In the genomic region with DNA sequence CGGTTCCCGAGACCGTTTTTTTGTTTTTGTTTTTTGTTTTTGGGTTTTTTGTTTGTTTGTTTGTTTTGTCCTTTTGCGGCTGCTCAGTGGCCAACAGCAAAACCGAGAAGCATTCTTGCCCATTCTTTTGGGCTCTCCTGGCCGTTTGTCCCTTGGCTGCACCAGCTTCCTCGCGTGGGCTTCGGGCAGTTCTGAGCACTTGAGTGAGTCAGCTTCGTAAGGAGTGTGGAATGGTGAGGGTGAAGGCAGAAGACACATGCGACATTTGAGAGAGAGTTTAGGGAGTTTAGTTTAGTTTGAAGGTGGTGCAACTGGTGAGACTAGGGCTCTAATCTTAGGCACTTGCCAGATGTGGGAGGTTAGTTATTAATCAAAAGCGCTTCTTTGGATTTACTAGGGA, we compare ENCODE assay signal across 8 mouse cellular contexts. TPM values are rescaled to one million over a fixed set of nuclear protein-coding genes. Genes with fewer than 3 reads are reported as not detected.
DNase-seq lines count a peak whose midpoint lies in the region; ATAC-seq and TF ChIP-seq lines count a peak whose summit lies in the region.

No protein-coding gene starts in this region.

- no peak for ATAC-seq in heart, postnatal 0 days (ENCODE audit: insufficient read depth, low read depth)
- peak; percentile 18; the same call in 1 of the 2 replicates for ATAC-seq in megakaryocyte, adult 5-6 weeks (ENCODE audit: poor library complexity, severe bottlenecking)
- no peak for ATAC-seq in cerebellum, adult (ENCODE audit: insufficient number of reproducible peaks, low FRiP score, low TSS enrichment)

- no peak for TF ChIP-seq EP300 in heart, postnatal 0 days (IDR thresholded peaks at IDR 0.05; ENCODE audit: low read depth)

- H3K4me2 ChIP-seq in heart, postnatal 0 days (ENCODE audit: low read depth, low read length), result peak overlapping the region; percentile 78

- peak; percentile 22 for DNase-seq in kidney, adult 9 months
- DNase-seq in kidney, postnatal 4 days, result no peak
- DNase-seq in NIH3T3 (ENCODE audit: low read depth), result peak; percentile 51
- no peak for DNase-seq in heart, postnatal 0 days (ENCODE audit: low spot score)
- no peak for DNase-seq in urinary bladder, postnatal 4 days (ENCODE audit: low spot score in 2 of 2)
- DNase-seq in urinary bladder, postnatal 14 days (ENCODE audit: low spot score), result no peak

- H3K4me3 ChIP-seq in heart, postnatal 0 days (ENCODE audit: low read depth, low read length), result peak overlapping the region; percentile 81

- peaks cover 17% of the 10 kb centered on the region for H3K36me3 ChIP-seq in heart, postnatal 0 days (replicated peaks; ENCODE audit: control insufficient read depth, insufficient read depth, low read length)

- 9% methylated on average over 12 of the region's 12 CpGs for WGBS in heart, postnatal 0 days

- H3K27ac ChIP-seq in heart, postnatal 0 days (ENCODE audit: low read depth), result peak overlapping the region; percentile 82

- TF ChIP-seq CTCF in heart, postnatal 0 days (IDR thresholded peaks at IDR 0.05; ENCODE audit: low read depth), result no peak

- no peaks in the 10 kb centered on the region for H3K9me3 ChIP-seq in heart, postnatal 0 days (replicated peaks; ENCODE audit: control insufficient read depth, low read length)

- no peaks in the 10 kb centered on the region for H3K27me3 ChIP-seq in heart, postnatal 0 days (ENCODE audit: control insufficient read depth, insufficient read depth, low read length)

- peaks cover 9% of the 10 kb centered on the region for H3K4me1 ChIP-seq in heart, postnatal 0 days (ENCODE audit: control insufficient read depth, insufficient read depth)

- peak overlapping the region; percentile 72 for H3K9ac ChIP-seq in heart, postnatal 0 days (replicated peaks; ENCODE audit: low read depth, low read length)

RNA-seq across cellular contexts. Expression of a gene that starts 0.5 kb away (rescaled TPM):
- 2.8 TPM in 1 of 2 replicates, not detected in the other for total RNA-seq in heart, postnatal 0 days (2014; rRNA removed; ENCODE audit: low replicate concordance)
- 8.2 and 10.0 TPM in 2 replicates for polyA plus RNA-seq in heart, postnatal 0 days (2015; fragmentation: Nextera tagmentation; extraction: Ambion mirVana)
- 2.2 and 4.3 TPM in 2 replicates for total RNA-seq in megakaryocyte, adult 5-6 weeks (2015)
- total RNA-seq in megakaryocyte, adult 5-6 weeks (2017), result 5.7 and 6.5 TPM in 2 replicates

RNA-seq across cellular contexts. Expression of a gene that starts 0.5 kb away (rescaled TPM):
- 13.4 and 20.4 TPM in 2 replicates for total RNA-seq in heart, postnatal 0 days (2014; rRNA removed; ENCODE audit: low replicate concordance)
- 33.6 and 38.4 TPM in 2 replicates for polyA plus RNA-seq in heart, postnatal 0 days (2015; fragmentation: Nextera tagmentation; extraction: Ambion mirVana)
- total RNA-seq in megakaryocyte, adult 5-6 weeks (2015), result 85.1 and 90.6 TPM in 2 replicates
- 22.5 and 32.0 TPM in 2 replicates for total RNA-seq in megakaryocyte, adult 5-6 weeks (2017)

RNA-seq across cellular contexts. Expression of a gene that starts 7.3 kb away (rescaled TPM):
- total RNA-seq in heart, postnatal 0 days (2014; rRNA removed; ENCODE audit: low replicate concordance), result 22.3 and 29.6 TPM in 2 replicates
- 84.0 and 84.4 TPM in 2 replicates for polyA plus RNA-seq in heart, postnatal 0 days (2015; fragmentation: Nextera tagmentation; extraction: Ambion mirVana)
- total RNA-seq in megakaryocyte, adult 5-6 weeks (2015), result 61.1 and 68.5 TPM in 2 replicates
- total RNA-seq in megakaryocyte, adult 5-6 weeks (2017), result 58.5 and 63.3 TPM in 2 replicates

RNA-seq across cellular contexts. Expression of a gene that starts 16.2 kb away (rescaled TPM):
- total RNA-seq in heart, postnatal 0 days (2014; rRNA removed; ENCODE audit: low replicate concordance), result 0.66 and 8.0 TPM in 2 replicates
- polyA plus RNA-seq in heart, postnatal 0 days (2015; fragmentation: Nextera tagmentation; extraction: Ambion mirVana), result 0.16 TPM in 2 replicates
- not detected in 2 replicates for total RNA-seq in megakaryocyte, adult 5-6 weeks (2015)
- total RNA-seq in megakaryocyte, adult 5-6 weeks (2017), result 0.20 TPM in 1 of 2 replicates, not detected in the other

RNA-seq across cellular contexts. Expression of a gene that starts 22.2 kb away (rescaled TPM):
- not detected in 2 replicates for total RNA-seq in heart, postnatal 0 days (2014; rRNA removed; ENCODE audit: low replicate concordance)
- 0.18 TPM in 1 of 2 replicates, not detected in the other for polyA plus RNA-seq in heart, postnatal 0 days (2015; fragmentation: Nextera tagmentation; extraction: Ambion mirVana)
- total RNA-seq in megakaryocyte, adult 5-6 weeks (2015), result not detected in 2 replicates
- not detected in 2 replicates for total RNA-seq in megakaryocyte, adult 5-6 weeks (2017)

Comparison
In these comparisons a context has a peak if more than half of its experiments do, and no peak if none do; other contexts are left out.
1. DNase-seq: peak in kidney, adult 9 months (single experiment) and NIH3T3 (single experiment); none in kidney, postnatal 4 days (0 of 2), heart, postnatal 0 days (single experiment), urinary bladder, postnatal 4 days (0 of 2) and urinary bladder, postnatal 14 days (single experiment).